Mouse (Mus musculus) WW6 (cell line): Measurements from ENCODE around the gene Znrf2.

Experiments
- DNase-seq: peaks from one replicate; pipeline ENCODE4 v3.0.0-alpha.2; 2013; ENCODE audit warnings: low read depth, low spot score

The Znrf2 gene

DNA sequence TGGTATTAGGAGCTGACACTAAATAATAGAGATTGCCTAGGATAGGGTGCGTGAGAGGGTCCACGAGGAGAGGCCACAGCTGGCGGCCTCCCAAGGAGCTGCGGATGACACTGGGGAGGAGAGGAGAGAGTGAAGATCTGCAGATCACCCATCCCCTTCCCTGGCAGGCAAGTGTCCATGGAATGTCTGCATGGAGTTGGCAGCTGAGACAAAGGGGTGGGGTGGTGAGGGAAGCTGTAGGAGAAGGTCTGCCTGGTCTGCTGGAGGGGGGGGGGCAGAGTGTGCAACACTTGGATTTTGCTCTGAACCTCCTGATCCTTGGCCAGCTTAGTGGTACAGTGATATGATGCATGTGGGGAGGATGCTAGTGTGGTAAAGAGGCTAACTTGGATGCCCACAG lies 98.3 kb downstream of the Znrf2 start:
- DNase-seq = no peak

DNA sequence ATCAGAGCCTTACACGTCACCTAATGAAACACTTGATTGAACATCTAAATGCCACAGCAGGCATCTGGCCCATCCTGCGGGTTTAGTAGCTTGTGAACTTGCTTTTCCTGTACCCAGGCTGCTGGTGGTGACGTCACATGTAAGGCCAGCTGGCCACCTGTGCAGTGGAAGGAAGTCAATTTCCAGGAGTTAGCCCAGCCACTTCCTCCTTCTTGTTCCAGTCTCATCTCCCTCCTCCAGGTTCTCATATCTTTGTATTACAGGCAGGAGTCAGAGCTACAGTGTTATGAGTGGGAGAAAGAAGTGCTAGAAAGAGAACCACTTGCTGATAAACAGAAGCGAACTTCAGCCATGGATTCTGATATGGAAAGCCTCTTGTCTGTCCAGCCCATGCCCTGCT lies 99.4 kb downstream of the Znrf2 start:
- no peak for DNase-seq

DNA sequence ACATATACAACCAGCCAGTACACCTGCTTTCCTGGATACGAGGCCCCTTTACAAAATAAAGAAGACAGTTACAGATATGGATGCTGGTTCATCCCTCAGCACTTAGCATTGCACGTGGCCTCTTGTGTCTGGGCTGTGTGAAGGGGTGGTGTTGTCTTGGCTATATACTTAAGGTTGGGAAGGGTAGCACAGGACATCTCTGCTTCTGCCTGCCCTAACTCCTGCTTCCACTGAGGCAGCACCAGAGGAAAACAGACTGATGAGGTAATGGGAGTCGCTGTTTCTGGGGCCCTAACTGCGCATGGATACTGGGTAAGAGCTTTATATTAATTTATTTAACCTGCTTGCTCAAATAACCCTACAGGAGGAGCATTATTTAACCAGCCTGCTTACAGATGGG lies 100.2 kb downstream of the Znrf2 start:
- no peak for DNase-seq

DNA sequence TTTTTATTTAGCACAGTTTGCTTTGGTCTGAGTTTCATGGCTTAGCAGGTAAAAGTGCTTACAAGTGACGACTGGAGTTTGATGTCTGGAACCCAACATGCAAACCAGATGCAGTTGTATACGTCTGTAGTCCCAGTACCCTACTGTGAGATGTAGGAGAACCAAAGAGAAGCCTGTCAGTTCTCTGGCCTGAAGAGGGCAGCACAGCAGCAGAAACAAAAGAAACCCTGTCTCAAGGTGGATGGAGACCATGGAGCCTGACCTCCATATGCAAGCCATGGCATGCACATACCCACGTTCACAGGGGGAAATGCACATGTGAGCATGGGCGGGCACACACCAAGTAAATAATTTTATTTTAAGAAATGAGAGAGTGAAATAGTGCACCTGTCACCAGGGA lies 100.8 kb downstream of the Znrf2 start:
- DNase-seq = peak; percentile 48

DNA sequence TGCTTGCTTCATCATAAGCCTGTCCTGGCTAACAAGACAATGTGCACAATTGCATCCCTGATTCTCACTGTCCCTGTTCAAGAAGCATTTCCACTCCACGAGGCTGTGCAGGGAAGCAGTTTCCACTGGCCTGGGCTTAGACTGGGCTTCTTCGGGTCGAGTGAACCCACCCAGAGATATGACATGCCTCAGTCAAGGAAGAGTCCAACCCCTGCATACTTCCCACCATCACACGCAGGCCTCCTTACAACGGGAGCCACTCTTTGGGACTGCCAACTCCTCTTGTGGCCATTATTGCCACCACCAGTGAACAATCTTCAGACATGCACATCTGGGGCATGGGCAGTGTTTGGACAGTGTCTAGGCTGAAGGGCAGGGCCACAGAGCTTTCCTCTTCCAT lies 101.8 kb downstream of the Znrf2 start:
- no peak for DNase-seq

DNA sequence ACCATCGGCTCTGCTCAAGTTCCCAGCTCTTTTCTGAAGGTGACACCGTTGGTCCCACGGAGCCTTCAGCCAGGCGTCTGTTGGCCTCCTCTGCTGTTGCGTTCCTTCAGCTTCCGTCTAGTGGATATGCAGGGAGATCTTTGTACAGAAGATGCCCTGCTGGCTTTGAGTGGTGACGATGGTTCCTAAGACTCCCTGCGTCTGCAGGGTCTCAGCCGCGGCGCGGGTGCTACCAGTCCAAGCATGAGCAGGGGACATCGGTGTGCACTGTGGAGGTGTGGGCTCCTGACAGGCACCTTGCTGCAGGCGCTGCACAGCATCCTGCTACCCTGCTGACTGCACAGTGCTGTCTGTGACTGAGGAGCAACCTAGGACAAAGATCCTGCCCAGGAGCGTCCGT lies 107.8 kb downstream of the Znrf2 start:
- no peak for DNase-seq

DNA sequence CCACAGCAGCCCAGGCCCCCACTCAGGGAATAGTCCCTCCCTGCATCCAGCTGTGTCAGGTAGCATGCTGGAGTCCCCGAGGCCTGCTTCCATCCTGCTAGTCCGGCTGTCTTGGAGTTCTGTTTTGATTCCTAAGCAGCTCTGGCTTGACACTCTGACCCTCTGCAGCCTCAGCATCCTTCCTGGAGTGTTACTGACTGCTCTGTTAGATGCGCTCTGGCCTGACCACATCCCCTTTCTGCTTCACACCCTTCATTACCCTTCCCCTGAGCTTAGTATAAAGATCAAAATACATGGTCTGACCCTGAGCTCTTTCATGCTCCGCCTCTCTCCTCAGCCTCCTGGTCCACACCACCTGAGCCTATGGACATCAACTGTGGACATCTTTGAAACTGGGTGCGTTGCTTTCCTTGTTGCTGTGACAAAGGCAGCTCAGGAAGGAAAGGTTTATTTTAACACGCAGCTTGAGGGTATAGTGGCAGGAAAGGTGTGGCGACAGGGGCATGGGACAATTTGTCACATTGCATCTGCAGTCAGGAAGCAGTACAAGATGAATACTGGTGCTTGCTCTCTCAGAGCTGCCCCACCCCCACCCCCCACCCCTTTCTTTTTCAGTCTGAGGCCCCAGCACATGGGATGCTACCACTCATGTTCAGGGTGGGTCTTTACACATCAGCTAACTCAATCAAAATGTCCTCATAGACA lies 109.2 kb downstream of the Znrf2 start:
- DNase-seq = no peak

DNA sequence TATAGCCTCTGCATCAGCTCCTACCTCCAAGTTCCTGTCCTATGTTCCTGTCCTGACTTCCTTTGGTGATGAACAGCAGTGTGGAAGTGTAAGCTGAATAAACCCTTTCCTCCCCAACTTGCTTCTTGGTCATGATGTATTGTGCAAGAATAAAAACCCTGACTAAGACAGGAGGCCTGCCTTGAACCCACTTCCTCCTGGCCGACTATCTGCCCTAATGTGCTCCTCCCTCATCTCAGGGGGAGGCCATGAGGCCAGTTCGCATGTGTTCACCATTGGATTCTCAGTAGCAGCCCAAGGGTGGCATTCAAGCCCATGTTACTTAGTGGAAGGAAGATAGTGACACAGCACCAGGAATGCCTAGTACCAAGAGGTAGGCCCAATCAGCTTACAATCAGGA lies 110.2 kb downstream of the Znrf2 start:
- no peak for DNase-seq

DNA sequence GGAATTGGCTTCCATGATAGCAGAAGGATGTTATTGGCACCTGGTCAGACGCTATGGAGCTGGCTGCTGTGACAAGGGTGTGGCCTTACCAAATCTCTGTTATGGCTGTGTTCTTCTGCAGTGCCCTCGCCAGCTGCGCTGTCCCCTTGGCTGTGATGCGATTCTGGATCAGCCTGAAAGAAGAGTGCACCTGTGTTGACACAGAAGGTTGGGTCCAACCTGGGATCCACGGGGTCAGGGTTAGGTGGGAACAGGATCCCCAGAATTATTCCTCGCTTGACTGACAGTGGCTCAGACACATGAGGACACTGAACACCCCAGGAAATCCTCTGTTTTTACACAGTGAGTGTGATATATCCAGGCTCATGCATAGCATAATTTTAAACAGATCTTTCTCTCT lies 111.2 kb downstream of the Znrf2 start:
- DNase-seq = no peak

DNA sequence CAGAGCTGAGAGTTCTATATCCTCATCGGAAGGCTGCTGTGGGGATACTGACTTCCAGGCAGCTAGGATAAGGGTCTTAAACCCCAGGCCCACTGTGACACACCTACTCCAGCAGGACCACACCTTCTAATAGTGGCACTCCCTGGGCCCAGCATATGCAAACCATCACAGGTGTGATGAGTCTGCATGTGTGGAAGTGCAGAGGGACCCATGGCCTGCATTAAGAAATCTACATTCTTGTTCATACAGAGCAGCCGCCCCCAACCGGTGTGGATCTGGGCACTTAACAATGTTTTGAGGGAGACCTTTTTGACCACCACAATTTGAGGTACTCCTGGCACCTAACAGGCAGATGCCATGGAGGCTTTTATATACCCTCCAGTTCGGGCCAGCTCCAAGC lies 114.9 kb downstream of the Znrf2 start:
- DNase-seq = no peak

DNA sequence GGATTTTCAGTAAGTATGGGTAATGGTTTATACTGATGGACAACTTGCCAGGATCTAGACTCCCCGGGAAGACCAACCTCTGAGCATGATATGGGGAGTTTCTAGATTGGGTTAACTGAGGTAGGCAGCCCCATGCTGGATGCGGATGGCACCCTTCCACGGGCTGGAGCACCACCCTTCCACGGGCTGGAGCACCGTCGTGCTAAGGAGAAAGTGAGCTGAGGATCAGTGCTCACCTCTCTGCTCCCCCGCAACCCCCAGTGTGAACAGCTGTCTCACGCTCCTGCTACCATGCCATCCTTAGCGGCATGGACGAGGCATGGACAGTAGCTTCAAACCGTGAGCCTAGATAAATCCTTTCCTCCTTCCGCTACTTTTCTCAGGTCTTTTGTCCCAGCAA lies 115.8 kb downstream of the Znrf2 start:
- DNase-seq = no peak

DNA sequence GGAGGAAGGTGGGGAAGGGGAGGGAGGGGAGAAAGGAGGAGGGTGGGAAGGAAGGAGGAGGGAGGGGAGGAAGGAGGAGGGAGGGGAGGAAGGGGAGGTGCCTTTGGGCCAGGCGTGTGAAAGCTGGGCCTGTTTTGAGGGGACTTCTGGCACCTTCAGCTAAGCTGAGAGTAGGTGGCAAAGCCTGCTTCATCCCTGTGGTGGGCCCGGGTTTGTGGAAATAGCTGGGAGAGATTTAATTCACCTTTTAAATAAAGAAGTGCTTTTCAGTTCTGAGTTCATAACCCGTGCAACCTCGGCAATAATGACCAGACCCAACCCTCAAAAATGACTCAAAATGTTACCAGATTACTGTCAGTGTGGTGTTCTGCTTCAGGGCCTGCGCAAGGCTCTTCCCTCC lies 116.5 kb downstream of the Znrf2 start:
- DNase-seq = no peak

DNA sequence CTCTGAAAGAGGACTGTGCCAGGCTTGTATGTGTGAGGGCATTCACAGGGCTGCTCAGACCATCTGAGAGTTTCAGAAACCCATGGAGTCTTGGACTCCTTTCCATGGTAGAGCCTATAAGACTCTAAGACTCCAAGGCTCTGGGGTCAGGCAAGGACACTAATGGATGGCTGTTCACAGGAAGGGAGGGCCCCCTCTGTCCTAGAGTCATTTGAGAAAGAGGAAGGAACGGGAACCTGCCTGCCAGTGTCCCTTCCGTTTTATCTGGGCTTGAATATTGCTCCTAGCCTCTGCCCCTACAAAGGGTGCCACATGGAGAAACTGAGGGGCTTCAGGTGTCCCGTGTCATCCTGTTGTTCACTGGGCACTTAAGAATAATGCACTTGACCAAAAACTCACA lies 117.2 kb downstream of the Znrf2 start:
- DNase-seq = no peak

DNA sequence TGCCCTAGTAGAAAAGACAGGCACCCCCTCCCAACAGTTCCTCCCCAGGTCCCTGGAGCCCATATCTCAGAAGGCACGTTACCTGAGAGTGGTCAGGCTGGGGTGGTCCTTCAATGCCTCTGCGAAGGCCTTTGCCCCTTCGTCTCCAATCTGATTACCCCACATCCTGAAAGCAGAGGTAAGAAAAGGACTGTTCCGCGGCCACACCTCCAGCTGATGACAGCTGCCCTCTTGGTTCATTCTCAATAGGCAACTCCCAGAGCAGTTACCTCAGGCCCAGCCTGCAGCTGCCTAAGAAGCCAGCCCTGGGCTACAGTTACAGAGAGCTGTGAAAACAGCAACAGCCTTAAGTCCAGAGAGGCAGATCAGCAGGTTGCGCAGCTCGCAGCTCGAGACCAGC lies 117.6 kb downstream of the Znrf2 start:
- DNase-seq = no peak

DNA sequence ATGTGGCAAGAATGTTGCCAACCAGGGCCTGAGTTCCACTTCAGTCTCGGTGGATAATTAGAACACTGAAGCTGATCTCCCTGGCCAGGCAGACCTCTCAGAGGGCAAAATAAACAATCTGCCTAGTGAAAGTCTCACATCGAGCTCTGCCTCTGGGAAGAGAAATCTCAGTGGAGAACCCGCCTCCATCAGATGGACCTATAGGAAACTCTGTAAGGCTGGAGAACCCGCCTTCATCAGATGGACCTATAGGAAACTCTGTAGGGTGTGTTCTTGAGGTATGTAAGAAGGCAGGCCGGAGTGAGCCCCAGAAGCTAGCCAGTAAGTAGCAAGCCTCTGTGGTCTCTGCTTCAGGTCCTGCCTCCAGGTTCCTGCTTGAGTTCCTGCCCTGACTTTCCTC lies 118.2 kb downstream of the Znrf2 start:
- no peak for DNase-seq

DNA sequence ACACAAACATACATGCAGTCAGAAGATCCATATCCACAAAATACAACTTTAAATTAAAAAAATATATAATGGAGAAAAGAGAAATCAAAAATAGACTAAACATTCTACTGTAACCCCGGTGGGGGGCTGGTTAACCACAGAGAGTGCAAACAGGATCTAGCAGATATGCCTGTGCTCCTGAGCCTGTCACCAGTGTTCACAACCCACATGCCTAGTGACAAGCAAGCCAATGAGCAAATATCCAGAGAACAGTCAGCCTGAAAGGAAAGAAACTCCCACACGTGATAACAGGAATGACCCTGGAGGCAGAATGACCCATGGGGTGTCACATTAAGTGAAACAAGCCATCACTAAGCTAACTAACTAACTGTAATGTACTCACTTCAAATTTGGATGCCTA lies 119.8 kb downstream of the Znrf2 start:
- no peak for DNase-seq

DNA sequence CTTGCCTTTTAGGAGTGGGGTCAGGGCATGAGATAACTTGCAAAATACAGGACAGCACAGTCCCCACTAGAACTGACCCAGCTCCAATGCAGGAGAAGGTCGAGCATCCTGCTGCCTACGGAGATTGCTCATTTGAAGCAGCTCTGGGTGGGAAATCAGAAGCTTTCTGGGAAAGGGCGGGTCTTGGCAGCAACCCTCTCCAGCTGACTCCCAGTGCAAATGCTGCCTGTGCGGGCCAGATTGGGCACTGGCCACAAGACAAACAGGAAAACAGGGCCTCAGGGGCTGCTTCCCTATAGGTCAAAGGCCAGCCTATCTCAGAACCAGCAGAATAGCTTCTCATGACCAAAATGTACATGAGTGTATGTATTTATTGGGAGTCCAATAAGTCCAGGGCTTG lies 122.9 kb downstream of the Znrf2 start:
- DNase-seq = no peak

DNA sequence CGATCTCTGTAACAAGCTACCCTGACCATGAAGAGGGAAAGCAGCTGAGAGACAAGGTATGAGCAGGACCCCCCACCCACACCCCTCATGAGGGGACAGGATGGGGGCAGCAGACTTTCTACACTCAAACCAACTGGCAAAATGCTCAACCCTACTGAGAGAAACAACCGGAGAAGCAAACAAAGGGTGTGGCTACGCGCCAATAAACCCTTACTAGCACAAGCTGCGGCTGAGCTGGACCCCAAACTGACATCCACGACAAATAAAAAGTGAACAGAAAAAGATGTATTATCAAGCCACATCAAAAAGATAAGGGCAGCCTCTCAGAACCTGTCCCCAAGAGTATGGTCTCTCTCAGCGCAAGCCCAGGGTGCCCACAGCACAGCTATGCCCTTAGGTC lies 123.4 kb downstream of the Znrf2 start:
- DNase-seq = no peak

DNA sequence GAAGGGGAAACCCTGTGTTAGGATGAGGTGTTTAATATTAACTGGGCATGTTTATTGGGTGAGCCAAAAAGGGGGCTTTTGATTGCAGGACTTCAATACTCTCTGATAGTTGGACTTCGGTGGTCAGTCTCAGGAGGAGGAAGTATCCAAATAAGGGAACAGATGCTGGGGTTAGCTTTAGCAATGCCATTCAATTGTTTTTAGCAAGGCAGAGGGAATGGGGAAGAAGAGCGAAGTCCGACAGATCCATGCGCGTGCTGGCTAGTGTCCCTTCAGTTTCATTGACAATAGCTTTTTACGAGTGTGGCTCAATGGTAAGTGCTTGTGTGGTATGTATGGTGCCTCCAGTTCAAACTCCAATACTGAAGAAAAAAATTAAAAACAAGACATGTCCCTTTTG lies 124.4 kb downstream of the Znrf2 start:
- no peak for DNase-seq
